Mouse (Mus musculus) small intestine, adult 2 months (tissue): ENCODE measurements around the gene Cdh23.

ENCODE experiments used
- CTCF ChIP-seq: fragments of 200-500 bp; IDR thresholded peaks from 2 replicates; pipeline ENCODE4 v1.5.1; 2012; ENCODE audit warnings: low read depth, mild to moderate bottlenecking, control low read depth, inconsistent platforms, low read length, moderate library complexity, mixed read lengths; ENCODE audit not compliant: insufficient replicate concordance, insufficient read length; ENCODE audit errors: extremely low read depth
- POLR2A ChIP-seq: fragments of 200-500 bp; IDR thresholded peaks from 2 replicates; pipeline ENCODE4 v1.6.1; 2012; ENCODE audit warnings: low read depth, mild to moderate bottlenecking, control low read depth, inconsistent platforms, low read length, moderate library complexity

DNA sequence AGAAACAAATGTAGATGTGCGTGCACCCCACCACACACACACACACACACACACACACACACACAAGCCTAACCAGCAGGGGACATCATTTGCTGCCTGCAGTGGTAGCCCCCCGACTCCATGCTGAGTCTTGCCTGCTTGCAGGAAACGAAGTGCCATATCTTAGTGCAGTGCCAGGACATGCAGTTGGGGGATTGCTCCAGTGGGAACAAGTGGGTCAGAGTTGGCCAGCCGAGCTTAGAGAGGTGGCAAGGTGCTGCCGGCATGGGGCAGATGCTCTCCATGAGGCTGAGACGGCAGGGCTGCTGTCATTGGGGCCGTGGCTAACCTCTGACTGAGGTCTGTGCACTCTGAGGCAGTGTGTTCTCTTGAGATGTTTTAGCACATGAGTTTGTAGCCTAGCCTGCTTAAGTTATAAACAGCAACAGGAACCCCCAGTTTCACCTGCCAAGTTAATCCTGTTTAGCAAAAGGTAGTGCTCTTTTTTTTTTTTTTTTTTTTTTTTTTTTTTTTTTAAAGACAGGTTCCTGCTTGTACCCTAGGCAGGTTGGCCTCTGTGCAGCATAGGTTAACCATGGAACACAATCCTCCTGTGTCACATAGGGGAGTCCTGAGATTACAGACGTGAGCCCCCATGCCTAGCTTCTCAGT lies 416.9 kb downstream of the Cdh23 start:
- TF ChIP-seq POLR2A (no peak), CTCF (no peak)
